Mouse (Mus musculus) gastrocnemius, postnatal 36 days (tissue): ENCODE results near the gene Ccl24. TPM values are rescaled to one million over a fixed set of nuclear protein-coding genes. Genes with fewer than 3 reads are reported as not detected.
A peak's percentile ranks its signal among the peaks of the same experiment; 100 is the strongest.
"Not testable (repeated sequence)": the region's sequence is repeated elsewhere in the genome, so short reads cannot be mapped to it uniquely, and the experiment has no call there.

ENCODE experiments used
- DNase-seq, 2 experiments: peaks; one replicate each; pipeline ENCODE4 v3.0.0; 2022
- intact Hi-C: fragments of 180-260 bp; cut with DNase I; formaldehyde crosslinking; loops from one replicate; pipeline ENCODE4 v1.15.1; 2025
- long read RNA-seq, 2 experiments: library from polyadenylated mRNA; stranded (forward); transcript quantifications; one replicate each; pipeline ENCODE4 v2.0.0; 2021
- total RNA-seq, 2 experiments: library from RNA; stranded (reverse); gene quantifications; 2 replicates each; pipeline ENCODE4 v1.2.3; 2021

Gene Ccl24
- total RNA-seq = 1 to 10 TPM in 1 of 2 experiments, under 1 TPM in 1; 0.44 to 1.5 TPM
- long read RNA-seq, experiment 1, partial matches to known transcripts = 0 of 1 reads
- long read RNA-seq, experiment 1, other reads (novel, unspliced or antisense) = 0 of 1 reads
- long read RNA-seq, experiment 2 = 0 reads

DNA sequence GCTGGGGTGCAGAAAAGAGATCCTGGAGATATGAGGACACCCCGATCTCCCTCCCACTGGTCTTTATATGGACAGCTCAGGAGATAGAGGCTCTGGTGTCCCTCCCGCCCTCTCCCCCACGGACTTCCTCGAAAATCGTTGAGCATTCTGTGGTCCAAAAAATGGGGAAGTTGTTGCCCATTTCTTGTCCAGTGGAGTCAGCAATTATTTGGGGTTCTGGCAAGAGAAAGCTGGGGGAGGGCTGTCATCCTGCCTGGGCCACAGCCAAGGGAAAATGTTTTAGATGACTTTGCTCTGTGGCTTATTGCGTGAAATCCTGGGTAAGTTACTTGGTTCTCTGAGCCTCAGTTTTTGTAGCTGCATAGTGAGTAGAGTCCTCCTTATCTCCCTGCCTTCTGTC lies at the start of gene Ccl24:
Ccl24 (minus strand) TSS at position 44 of the 400 bp plus-strand sequence.
- no peak for DNase-seq
- intact Hi-C loops = no loop called here

DNA sequence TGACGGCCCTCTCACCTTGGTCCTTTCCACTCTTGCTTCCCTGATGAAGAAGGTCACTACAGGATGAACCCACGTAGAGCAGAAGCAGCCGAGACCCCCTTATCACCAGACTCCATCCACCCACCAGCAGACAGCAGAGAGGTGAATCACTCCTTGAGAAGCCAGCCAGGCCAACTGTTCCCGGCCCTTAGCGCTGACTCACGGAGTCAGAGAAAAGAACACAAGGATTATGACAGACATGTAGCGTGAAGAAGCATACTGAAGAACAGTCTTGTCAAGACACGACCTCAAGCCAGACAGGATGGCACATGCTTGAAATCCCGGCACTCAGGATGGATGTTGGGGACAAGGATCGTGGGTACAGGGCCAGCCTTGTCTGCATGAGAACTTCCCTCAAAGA lies 48.9 kb upstream of the Ccl24 start:
- intact Hi-C loops = no loop called here
- no peak for DNase-seq

DNA sequence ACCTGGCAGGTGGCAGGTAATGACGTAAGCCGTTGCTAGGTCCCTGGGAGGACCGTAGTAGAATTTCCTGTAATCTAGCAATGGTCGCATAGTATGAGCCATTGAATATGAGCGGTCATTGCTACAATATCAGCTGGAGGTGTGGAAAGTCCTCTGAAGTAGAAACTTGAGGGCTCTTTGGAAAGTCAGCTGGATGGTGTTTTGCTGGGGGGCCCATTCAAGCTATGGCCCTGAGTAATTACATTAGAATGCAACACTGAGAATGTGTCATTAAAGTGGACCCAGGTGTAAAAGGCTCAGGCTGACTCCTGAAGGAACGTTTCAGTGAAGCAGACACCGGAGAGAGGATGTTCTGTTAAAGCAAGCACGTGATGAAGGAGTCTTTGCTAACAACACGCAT lies 47.7 kb upstream of the Ccl24 start:
- intact Hi-C loops = no loop called here

GRCm38 (mm10) chr5:135619741-135620140 lies 46.9 kb upstream of the Ccl24 start:
- DNase-seq = not testable (repeated sequence)
- intact Hi-C loops = loop anchor here (2.0 to 5.0 kb wide), 2 partner anchors 143 to 238 kb away; no protein-coding TSS in a partner anchor

More for the DNA sequence above, 47.7 kb upstream of the Ccl24 start:
- no peak for DNase-seq

- intact Hi-C loops = loop anchor here (5.0 kb wide), 1 partner anchor 57 kb away; no protein-coding TSS in a partner anchor
- DNase-seq = no peak
Measured at GRCm38 (mm10) chr5:135609794-135610193, 36.9 kb upstream of the Ccl24 start.

GRCm38 (mm10) chr5:135607581-135607980 lies 34.7 kb upstream of the Ccl24 start:
- intact Hi-C loops = no loop called here
- no peak for DNase-seq

DNA sequence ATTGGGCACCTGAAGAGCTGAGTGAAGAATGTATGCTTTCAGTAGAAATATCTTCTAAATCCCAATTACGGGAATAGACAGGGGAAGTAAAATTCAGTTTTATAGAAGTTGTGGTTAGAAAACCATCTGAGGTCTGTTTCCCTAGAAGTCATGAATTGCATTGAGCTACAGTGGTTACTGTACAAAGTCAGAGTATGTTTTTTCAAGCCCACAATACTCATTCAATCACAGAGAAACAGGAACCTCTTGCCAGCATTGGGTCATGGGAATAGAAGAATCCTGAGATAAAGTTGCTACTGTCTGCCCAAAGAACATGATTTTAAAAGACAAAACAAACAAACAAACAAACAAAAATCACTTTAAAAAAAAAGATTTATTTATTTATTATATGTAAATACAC lies 33.9 kb upstream of the Ccl24 start:
- DNase-seq, intact Hi-C loops: not testable (repeated sequence)

DNA sequence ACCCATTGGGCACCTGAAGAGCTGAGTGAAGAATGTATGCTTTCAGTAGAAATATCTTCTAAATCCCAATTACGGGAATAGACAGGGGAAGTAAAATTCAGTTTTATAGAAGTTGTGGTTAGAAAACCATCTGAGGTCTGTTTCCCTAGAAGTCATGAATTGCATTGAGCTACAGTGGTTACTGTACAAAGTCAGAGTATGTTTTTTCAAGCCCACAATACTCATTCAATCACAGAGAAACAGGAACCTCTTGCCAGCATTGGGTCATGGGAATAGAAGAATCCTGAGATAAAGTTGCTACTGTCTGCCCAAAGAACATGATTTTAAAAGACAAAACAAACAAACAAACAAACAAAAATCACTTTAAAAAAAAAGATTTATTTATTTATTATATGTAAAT lies 31.8 kb upstream of the Ccl24 start:
- DNase-seq, intact Hi-C loops: not testable (repeated sequence)

DNA sequence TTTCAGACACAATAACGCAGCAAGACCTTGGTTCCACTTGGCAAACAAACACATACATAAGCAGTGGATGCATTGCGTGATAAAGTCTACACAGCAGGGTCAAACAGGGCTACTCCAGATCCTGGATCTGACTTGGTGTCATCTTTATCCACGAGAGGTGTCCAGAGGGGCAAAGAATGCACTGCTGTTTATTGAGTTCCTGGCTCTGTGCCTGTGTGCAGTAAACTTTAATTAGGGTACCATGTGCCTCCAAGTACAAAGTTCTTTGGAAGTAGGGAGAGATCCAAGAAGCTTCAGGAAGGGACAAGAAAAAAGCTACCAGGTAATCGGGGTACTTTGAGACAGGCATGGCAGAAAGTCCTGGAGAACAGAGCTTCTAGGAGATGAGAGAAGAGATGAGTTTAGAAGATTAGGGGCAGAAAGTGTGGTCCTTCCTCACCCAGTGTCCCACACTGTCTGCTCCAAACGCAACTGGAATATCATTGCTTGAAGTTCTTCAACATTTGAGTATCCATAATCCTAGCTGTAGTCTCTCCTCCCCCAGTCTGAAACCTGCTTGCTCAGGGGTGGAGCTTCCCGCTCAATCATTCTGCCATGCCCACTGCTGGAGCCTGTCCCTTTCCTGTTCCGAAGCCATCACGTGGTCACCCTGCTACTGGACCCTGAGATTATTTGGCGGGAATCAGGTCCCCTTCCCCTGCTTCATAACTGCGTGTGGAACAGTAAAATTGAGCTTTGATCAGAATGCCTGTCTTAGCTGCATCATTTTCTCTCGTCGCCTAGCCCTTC lies 17.3 kb upstream of the Ccl24 start:
- DNase-seq = no peak
- intact Hi-C loops = no loop called here

DNA sequence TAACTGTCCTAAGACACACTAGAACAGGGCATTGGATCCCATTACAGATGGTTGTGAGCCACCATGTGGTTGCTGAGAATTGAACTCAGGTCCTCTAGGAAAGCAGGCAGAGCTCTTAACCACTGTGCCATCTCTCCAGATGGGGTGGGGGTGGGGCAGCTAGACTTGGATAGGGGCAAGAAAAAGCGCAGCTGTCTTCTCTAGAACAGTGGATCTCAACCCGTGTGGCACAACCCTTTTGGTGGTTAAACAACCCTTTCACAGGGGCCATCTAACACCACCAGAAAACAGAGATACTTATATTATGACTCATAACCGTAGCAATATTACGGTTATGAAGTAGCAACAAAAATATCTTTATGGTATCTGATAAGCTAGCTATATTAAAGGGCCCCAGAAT lies 14.9 kb upstream of the Ccl24 start:
- intact Hi-C loops = no loop called here
- DNase-seq = no peak

- DNase-seq = no peak
- intact Hi-C loops = no loop called here
Measured at GRCm38 (mm10) chr5:135585691-135586090, 12.8 kb upstream of the Ccl24 start.

DNA sequence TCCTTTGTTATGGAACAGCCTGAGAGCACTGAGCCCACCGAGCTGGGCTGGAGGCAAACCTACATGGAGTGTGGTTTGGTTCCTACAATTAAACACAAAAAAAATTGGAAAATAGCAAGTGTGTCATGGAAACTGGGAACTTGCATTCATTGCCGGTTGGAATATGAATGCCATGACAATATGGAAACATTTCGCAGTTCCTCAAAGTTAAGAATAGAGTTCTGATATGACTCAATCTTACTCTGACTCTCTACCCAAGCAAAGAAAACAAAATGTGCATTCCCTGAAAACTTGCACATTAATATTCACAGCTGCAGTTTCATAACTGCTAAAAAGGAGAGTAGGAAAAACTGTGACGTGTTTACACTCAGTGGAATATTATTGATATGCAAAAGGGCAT lies 9.5 kb upstream of the Ccl24 start:
- intact Hi-C loops = no loop called here
- DNase-seq = no peak

DNA sequence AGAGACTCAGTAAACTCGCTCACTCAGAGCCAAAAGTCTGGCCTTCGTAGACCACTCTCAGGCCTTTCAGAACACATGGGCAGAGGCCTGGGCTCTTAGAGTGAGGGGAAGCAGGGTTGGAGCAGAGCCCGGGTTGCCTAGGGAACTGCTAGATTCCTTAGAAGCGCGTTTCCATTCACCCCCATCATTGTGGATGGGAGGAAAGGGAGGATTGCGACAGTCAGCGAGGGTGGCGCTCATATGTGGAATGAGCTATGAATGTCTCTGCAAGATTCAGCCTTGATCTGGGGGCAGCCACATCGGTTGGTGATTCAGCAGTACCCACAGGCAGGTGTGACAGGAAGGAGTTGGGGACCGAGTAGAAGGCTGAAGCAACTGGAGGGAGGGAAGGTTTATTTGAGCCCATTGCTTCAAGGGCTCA lies 6.5 kb upstream of the Ccl24 start:
- DNase-seq = no peak
- intact Hi-C loops = no loop called here

- no peak for DNase-seq
- intact Hi-C loops = no loop called here
Measured at GRCm38 (mm10) chr5:135576055-135576454, 3.2 kb upstream of the Ccl24 start.

DNA sequence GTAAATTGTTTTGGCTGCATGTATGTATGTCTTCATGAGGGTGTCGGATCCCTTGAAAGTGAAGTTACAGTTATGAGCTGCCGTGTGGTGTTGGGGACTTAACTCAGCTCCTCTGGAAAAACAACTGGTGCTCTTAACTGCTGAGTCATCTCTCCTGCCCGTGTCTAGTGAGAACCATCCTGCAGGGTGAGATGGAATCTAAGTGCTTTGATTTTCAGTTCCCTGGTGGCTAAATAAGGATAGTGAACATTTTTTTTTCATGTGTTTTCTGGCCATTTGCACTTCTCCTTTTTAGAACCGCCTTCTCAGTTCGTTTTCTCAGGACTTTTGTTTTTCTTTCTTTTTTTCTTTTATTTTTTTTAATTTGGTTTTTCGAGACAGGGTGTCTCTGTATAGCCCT lies 4.2 kb downstream of the Ccl24 start:
- intact Hi-C loops = no loop called here
- no peak for DNase-seq

DNA sequence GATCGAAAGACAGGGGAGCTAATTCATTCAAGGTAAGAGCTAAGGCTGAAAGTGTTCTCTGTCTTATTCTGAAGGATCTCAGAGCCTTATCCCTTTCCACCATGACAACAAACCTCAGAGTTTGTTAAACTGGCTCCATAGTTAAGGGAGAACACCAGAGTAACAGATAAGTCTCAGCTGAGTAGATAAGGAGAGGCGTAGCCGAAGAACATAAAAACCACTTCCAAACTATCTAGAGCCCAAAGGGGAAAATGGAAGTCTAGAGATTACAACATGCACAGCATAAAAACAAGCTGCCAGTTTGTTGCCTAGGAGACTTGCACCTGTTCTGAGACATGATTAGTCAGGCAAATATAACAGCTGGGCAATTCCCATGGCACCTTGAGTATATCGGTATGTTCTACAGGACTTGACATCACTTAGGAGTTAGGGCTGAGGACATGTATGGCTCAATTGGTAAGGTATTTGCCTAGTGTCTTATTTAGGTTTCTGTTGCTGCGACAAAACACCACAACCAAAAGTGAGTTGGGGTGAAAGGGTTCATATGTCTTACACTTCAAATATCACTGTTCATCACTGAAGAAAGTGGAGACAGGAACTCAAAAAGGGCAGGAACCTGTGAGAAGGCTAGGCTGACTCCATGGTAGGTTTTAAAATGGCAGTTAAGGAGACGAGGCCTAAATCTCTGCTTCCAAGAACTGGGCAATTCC lies 5.1 kb downstream of the Ccl24 start:
- intact Hi-C loops = no loop called here
- no peak for DNase-seq

DNA sequence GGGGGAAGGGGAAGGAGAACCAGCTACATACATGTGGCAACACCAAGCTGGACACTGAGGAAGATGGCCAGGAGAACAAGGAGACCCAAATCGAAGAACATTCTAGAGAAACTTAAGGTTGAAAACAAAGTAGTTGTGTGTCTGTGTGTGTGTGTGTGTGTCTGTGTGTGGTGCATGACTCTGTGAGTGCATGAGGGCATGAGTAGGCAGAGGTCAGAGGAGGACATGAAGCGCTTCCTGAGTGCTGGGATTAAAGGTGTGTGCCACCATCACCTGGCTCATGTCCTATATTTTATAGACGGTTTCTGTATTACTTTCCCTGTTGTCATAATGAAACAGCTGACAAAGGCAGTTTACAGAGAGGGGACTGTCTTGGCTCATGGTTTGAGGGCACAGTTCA lies 9.4 kb downstream of the Ccl24 start, which contains the start of gene Ccl26:
Ccl26 (minus strand) TSS at position 101 of the 400 bp plus-strand sequence.
- DNase-seq = no peak
- intact Hi-C loops = no loop called here

DNA sequence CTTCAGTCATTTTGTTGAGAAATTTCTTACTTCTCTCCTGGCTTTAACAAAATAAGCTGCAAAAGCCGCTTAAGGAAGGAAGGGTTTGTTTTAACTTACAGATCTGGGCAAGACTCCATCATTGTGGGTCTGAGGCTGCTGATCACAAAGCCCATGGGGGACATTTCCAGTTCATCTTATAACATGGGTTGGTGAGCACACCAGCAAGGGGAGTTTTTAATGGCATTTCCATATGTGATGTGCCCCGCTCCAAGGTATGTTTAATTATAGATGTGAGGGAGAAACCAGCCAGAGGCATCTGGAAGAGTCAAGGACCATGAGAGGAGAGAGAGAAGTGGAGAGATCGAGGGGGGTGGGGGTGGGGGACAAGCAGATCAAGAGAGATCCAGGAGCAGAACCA lies 15.2 kb downstream of the Ccl24 start:
- intact Hi-C loops = no loop called here
- no peak for DNase-seq

- intact Hi-C loops = no loop called here
- DNase-seq = peak; percentile 20 to 49
Measured at GRCm38 (mm10) chr5:135557051-135557450, 15.8 kb downstream of the Ccl24 start.

GRCm38 (mm10) chr5:135556259-135556658 lies 16.6 kb downstream of the Ccl24 start:
- DNase-seq = no peak
- intact Hi-C loops = no loop called here

DNA sequence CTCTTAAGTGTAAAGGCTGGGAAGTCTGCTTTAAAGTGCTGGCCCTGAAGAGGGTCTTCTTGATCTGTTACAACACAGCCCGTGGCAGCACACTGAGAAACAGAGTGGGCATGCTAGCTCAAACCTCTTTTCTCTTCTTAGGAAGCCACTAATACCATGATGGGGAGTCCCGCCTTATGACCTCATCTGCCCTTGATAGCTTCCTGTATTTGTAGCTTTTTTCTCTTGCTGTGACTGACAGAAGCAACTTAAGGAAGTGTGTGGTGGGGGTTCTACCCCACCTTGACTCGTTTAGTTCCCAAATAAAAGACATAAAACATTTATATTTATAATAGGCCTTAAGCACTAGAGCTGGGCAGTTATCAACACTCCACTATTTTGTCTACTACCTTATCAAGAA lies 21.3 kb downstream of the Ccl24 start:
- no peak for DNase-seq
- intact Hi-C loops = loop anchor here (5.0 kb wide), 1 partner anchor 61 kb away; no protein-coding TSS in a partner anchor
